Mouse (Mus musculus): ENCODE data around the gene Tmem270. TPM values are rescaled to one million over a fixed set of nuclear protein-coding genes. Genes with fewer than 3 reads are reported as not detected.
A peak's percentile ranks its signal among the peaks of the same experiment; 100 is the strongest.

The Tmem270 gene
- total and polyA plus RNA-seq, 3 experiments: not detected

- TF ChIP-seq POLR2A (IDR thresholded peaks at IDR 0.05; ENCODE audit: low read depth, low read length): no peak
- no peak for TF ChIP-seq NRF1 (IDR thresholded peaks at IDR 0.05; ENCODE audit: low read depth, low read length)
- no peak for TF ChIP-seq PAX5 (IDR thresholded peaks at IDR 0.05; ENCODE audit: low read length)
- no peak for TF ChIP-seq MAFK (IDR thresholded peaks at IDR 0.05; ENCODE audit: insufficient replicate concordance, low read length)
- no peak for TF ChIP-seq ELF1 (IDR thresholded peaks at IDR 0.05; ENCODE audit: low read depth, low read length)
- no peak for TF ChIP-seq KAT2A (IDR thresholded peaks at IDR 0.05; ENCODE audit: insufficient replicate concordance, low read length)
- TF ChIP-seq ZC3H11A (IDR thresholded peaks at IDR 0.05; ENCODE audit: low read depth, low read length): no peak
- TF ChIP-seq TCF12 (IDR thresholded peaks at IDR 0.05; ENCODE audit: low read depth, low read length): no peak
- Histone ChIP-seq H3K4me1 (ENCODE audit: control insufficient read depth in 1 of 2, insufficient read depth in 2 of 2) (peaks cover 12 to 42% of the 10 kb centered on the region in 2 experiments; a peak in 3 of 4 replicates), H3K9ac (ENCODE audit: insufficient read depth, low read depth) (no peak overlapping the region)
These were observed 37.6 kb upstream of the Tmem270 start for GRCm38 (mm10) chr5:134944179-134944578.

GRCm38 (mm10) chr5:134942740-134943139 lies 36.2 kb upstream of the Tmem270 start:
- DNase-seq (ENCODE audit: extremely low read depth): no peak
- Histone ChIP-seq H3K4me1 (ENCODE audit: control insufficient read depth in 1 of 2, insufficient read depth in 2 of 2) (peaks cover 12 to 39% of the 10 kb centered on the region in 2 experiments; a peak in 3 of 4 replicates), H3K4me2 (ENCODE audit: insufficient read depth, low read depth, poor library complexity, severe bottlenecking) (no peak overlapping the region), H3K4me3 (replicated peaks in 1 of 3; ENCODE audit: low read depth in 2 of 3, low read length in 2 of 3, poor library complexity in 1 of 3) (no peak overlapping the region), H3K79me2 (replicated peaks; ENCODE audit: control insufficient read depth, extremely low read depth, insufficient read depth, poor library complexity, severe bottlenecking) (no peaks in the 10 kb centered on the region), H3K9me3 (replicated peaks; ENCODE audit: low read length) (peaks cover 2% of the 10 kb centered on the region), H3K9ac (ENCODE audit: insufficient read depth, low read depth) (no peak overlapping the region), H3K27ac (ENCODE audit: insufficient read depth, low read depth) (no peak overlapping the region), H3K27me3 (replicated peaks) (peaks cover 5% of the 10 kb centered on the region), H3K36me3 (replicated peaks in 1 of 2; ENCODE audit: control insufficient read depth in 1 of 2, insufficient read depth in 1 of 2, low read length in 1 of 2) (no peaks in the 10 kb centered on the region)
- in situ Hi-C loops (cut with MboI; ENCODE audit: low pct_ligation_motif_present, low pct_unique_long_range_greater_than_20kb, low sequenced_read_pairs) (no loop called here), dilution Hi-C loops (cut with MboI; ENCODE audit: extremely low pct_ligation_motif_present, extremely low pct_unique_long_range_greater_than_20kb, low sequenced_read_pairs) (no loop called here)
- TF ChIP-seq BHLHE40 (IDR thresholded peaks at IDR 0.05; ENCODE audit: low read depth, low read length) (no peak), RCOR1 (conservative IDR thresholded peaks at IDR 0.05; ENCODE audit: low read depth, low read length) (no peak), MXI1 (IDR thresholded peaks at IDR 0.05; ENCODE audit: low read depth, low read length) (no peak), EP300 (IDR thresholded peaks at IDR 0.05; ENCODE audit: low read length) (no peak), ETS1 (conservative IDR thresholded peaks at IDR 0.05; ENCODE audit: low read depth, low read length) (no peak), JUN (IDR thresholded peaks at IDR 0.05; ENCODE audit: insufficient read depth, low read depth, low read length) (peak; percentile 41; the same call in 1 of the 2 replicates), ZKSCAN1 (IDR thresholded peaks at IDR 0.05; ENCODE audit: borderline replicate concordance, low read depth, low read length) (no peak), UBTF (IDR thresholded peaks at IDR 0.05; ENCODE audit: low read depth, low read length) (no peak), E2F4 (IDR thresholded peaks at IDR 0.05; ENCODE audit: insufficient replicate concordance, low read depth, low read length) (no peak), ZC3H11A (IDR thresholded peaks at IDR 0.05; ENCODE audit: low read depth, low read length) (no peak), MEF2A (IDR thresholded peaks at IDR 0.05; ENCODE audit: borderline replicate concordance, low read depth, low read length) (peak; percentile 78), PAX5 (IDR thresholded peaks at IDR 0.05; ENCODE audit: low read length) (no peak), SIN3A (IDR thresholded peaks at IDR 0.05; ENCODE audit: low read length) (no peak)

More at GRCm38 (mm10) chr5:134944179-134944578, 37.6 kb upstream of the Tmem270 start:
- in situ Hi-C loops (cut with MboI; ENCODE audit: low pct_ligation_motif_present, low pct_unique_long_range_greater_than_20kb, low sequenced_read_pairs): no loop called here
- no peak overlapping the region for H3K4me2 ChIP-seq (ENCODE audit: insufficient read depth, low read depth, poor library complexity, severe bottlenecking)
- no peaks in the 10 kb centered on the region for H3K36me3 ChIP-seq (replicated peaks in 1 of 2; ENCODE audit: control insufficient read depth in 1 of 2, insufficient read depth in 1 of 2, low read length in 1 of 2)
- no peak overlapping the region for H3K27ac ChIP-seq (ENCODE audit: insufficient read depth, low read depth)
- no peak for DNase-seq (ENCODE audit: extremely low read depth)
- H3K9me3 ChIP-seq (replicated peaks; ENCODE audit: low read length): peaks cover 2% of the 10 kb centered on the region
- H3K79me2 ChIP-seq (replicated peaks; ENCODE audit: control insufficient read depth, extremely low read depth, insufficient read depth, poor library complexity, severe bottlenecking): no peaks in the 10 kb centered on the region
- dilution Hi-C loops (cut with MboI; ENCODE audit: extremely low pct_ligation_motif_present, extremely low pct_unique_long_range_greater_than_20kb, low sequenced_read_pairs): no loop called here
- no peak overlapping the region for H3K4me3 ChIP-seq (replicated peaks in 1 of 3; ENCODE audit: low read depth in 2 of 3, low read length in 2 of 3, poor library complexity in 1 of 3)
- H3K27me3 ChIP-seq (replicated peaks): peaks cover 5% of the 10 kb centered on the region

All from CH12.LX (cell line).